ENCODE assay signal across 21 mouse cellular contexts in genomic region chr11:99111631-99112030, GRCm38 (mm10). TPM values are rescaled to one million over a fixed set of nuclear protein-coding genes. Genes with fewer than 3 reads are reported as not detected.
"Had no signal": no experiment of that assay in that cellular context is flagged by ENCODE, and none has a peak within 500 bp of the region (broad histone marks: within the 10 kb centered on the region; RNA-seq: fewer than 3 reads in every experiment).

No protein-coding gene starts in this region.

- H3K4me3 ChIP-seq: kidney, embryonic 15.5 days; liver, embryonic 12.5 days; liver, embryonic 15.5 days; lung, embryonic 15.5 days; midbrain, embryonic 10.5 days; midbrain, embryonic 13.5 days; myocyte; neural tube, embryonic 13.5 days; stomach, embryonic 15.5 days had no signal

- H3K9me3 ChIP-seq: kidney, embryonic 15.5 days; liver, embryonic 12.5 days; liver, embryonic 15.5 days; lung, embryonic 15.5 days; midbrain, embryonic 10.5 days; midbrain, embryonic 13.5 days; neural tube, embryonic 13.5 days; stomach, embryonic 15.5 days had no signal

- DNase-seq: kidney, adult 11 months; kidney, adult 8-10 months; kidney, postnatal 10 days; kidney, postnatal 36 days; liver; lung, adult 18-20 months; lung, postnatal 10 days; lung, postnatal 36 days; spleen, adult 18-20 months had no signal

- H3K27me3 ChIP-seq: kidney, embryonic 15.5 days; liver, embryonic 12.5 days; liver, embryonic 15.5 days; lung, embryonic 15.5 days; midbrain, embryonic 13.5 days; neural tube, embryonic 13.5 days; stomach, embryonic 15.5 days had no signal

- H3K27ac ChIP-seq: kidney, embryonic 15.5 days; liver, embryonic 12.5 days; liver, embryonic 15.5 days; lung, embryonic 15.5 days; midbrain, embryonic 10.5 days; midbrain, embryonic 13.5 days; neural tube, embryonic 13.5 days; stomach, embryonic 15.5 days had no signal

- H3K9ac ChIP-seq: kidney, embryonic 15.5 days; liver, embryonic 12.5 days; liver, embryonic 15.5 days; lung, embryonic 15.5 days; midbrain, embryonic 13.5 days; neural tube, embryonic 13.5 days; stomach, embryonic 15.5 days had no signal

- H3K4me1 ChIP-seq: megakaryocyte, embryonic 14.5 days had no signal

- ATAC-seq: liver, embryonic 12.5 days; midbrain, embryonic 13.5 days; midbrain, embryonic 16.5 days had no signal

- H3K4me2 ChIP-seq: kidney, embryonic 15.5 days; liver, embryonic 12.5 days; liver, embryonic 15.5 days; lung, embryonic 15.5 days; midbrain, embryonic 13.5 days; neural tube, embryonic 13.5 days; stomach, embryonic 15.5 days had no signal

- H3K36me3 ChIP-seq: kidney, embryonic 15.5 days; liver, embryonic 12.5 days; liver, embryonic 15.5 days; lung, embryonic 15.5 days; midbrain, embryonic 10.5 days; midbrain, embryonic 13.5 days; neural tube, embryonic 13.5 days; stomach, embryonic 15.5 days had no signal

RNA-seq across cellular contexts. Expression of gene Tns4, which starts 22.5 kb away (rescaled TPM):
- total RNA-seq: layer of hippocampus, postnatal 25 days had no signal

RNA-seq across cellular contexts. Expression of gene Ccr7, which starts 43.2 kb away (rescaled TPM):
- total RNA-seq: layer of hippocampus, postnatal 25 days had no signal
- polyA plus RNA-seq: midbrain, embryonic 13.5 days; neural tube, embryonic 13.5 days had no signal
